14 mouse cellular contexts compared by ENCODE assay signal in genomic region chr16:10732421-10732820, GRCm38 (mm10). TPM values are rescaled to one million over a fixed set of nuclear protein-coding genes. Genes with fewer than 3 reads are reported as not detected.
DNase-seq lines count a peak whose midpoint lies in the region; ATAC-seq and TF ChIP-seq lines count a peak whose summit lies in the region.
"Had no signal": no experiment of that assay in that cellular context is flagged by ENCODE, and none has a peak within 500 bp of the region (broad histone marks: within the 10 kb centered on the region; RNA-seq: fewer than 3 reads in every experiment).

No protein-coding gene starts in this region.

- H3K9ac ChIP-seq in MEL (ENCODE audit: control insufficient read depth, low read depth, low read length, poor library complexity, severe bottlenecking): no peak overlapping the region
- H3K9ac ChIP-seq: forebrain, embryonic 13.5 days; lung, embryonic 14.5 days had no signal

- no peaks in the 10 kb centered on the region for H3K79me2 ChIP-seq in MEL (ENCODE audit: control insufficient read depth, insufficient read depth, low read length, poor library complexity)

- peak; percentile 28 to 30; a peak in 3 of 4 replicates for TF ChIP-seq EP300 in MEL (IDR thresholded peaks at IDR 0.05; ENCODE audit: low read depth in 1 of 2, low read length in 2 of 2)

- H3K4me1 ChIP-seq in MEL (ENCODE audit: control insufficient read depth in 1 of 2, insufficient read depth in 2 of 2, low read length in 2 of 2): peaks cover 0 to 18% of the 10 kb centered on the region in 2 experiments; a peak in 3 of 4 replicates
- H3K4me1 ChIP-seq: forebrain, embryonic 13.5 days had no signal

- TF ChIP-seq POLR2A in MEL (IDR thresholded peaks at IDR 0.05; ENCODE audit: control insufficient read depth in 1 of 2, insufficient read depth in 1 of 2, low read depth in 1 of 2, low read length in 2 of 2, poor library complexity in 1 of 2): no peak

- DNase-seq in MEL (ENCODE audit: low read depth, low spot score): peak; percentile 59
- DNase-seq in thymus, postnatal 0 days (ENCODE audit: low spot score): peak; percentile 73
- DNase-seq in heart, adult 18-20 months: no peak
- no peak for DNase-seq in right cerebral cortex, adult 2 months (ENCODE audit: low spot score in 2 of 2)
- DNase-seq in right cerebral cortex, postnatal 25 days: no peak
- no peak for DNase-seq in adrenal gland, postnatal 25 days
- DNase-seq: layer of hippocampus, adult 9-11 months; lung, embryonic 14.5 days had no signal

- no peak for TF ChIP-seq RAD21 in MEL (IDR thresholded peaks at IDR 0.05; ENCODE audit: low read depth, low read length)

- H3K4me3 ChIP-seq in MEL (ENCODE audit: control insufficient read depth in 1 of 2, insufficient read depth in 1 of 2, low read depth in 2 of 2, low read length in 2 of 2): peak overlapping the region in 1 of 2 experiments; percentile 7; a peak in 2 of 4 replicates
- H3K4me3 ChIP-seq: forebrain, embryonic 13.5 days had no signal

- no peak for TF ChIP-seq CTCF in MEL (IDR thresholded peaks at IDR 0.05 in 2 of 3, conservative IDR thresholded peaks at IDR 0.05 in 1 of 3; ENCODE audit: control insufficient read depth in 1 of 3, insufficient read depth in 1 of 3, low read depth in 2 of 3, low read length in 3 of 3, poor library complexity in 1 of 3, severe bottlenecking in 1 of 3)

- H3K36me3 ChIP-seq in MEL (ENCODE audit: control insufficient read depth in 1 of 2, insufficient read depth in 2 of 2, low read length in 2 of 2): peaks cover 0 to 8% of the 10 kb centered on the region in 2 experiments; a peak in 2 of 4 replicates

- no peaks in the 10 kb centered on the region for H3K27me3 ChIP-seq in MEL (ENCODE audit: control insufficient read depth in 1 of 2, insufficient read depth in 2 of 2, low read length in 2 of 2)
- H3K27me3 ChIP-seq: forebrain, embryonic 13.5 days; Patski had no signal

- ATAC-seq in hematopoietic stem cell, adult 5-6 weeks (replicated peaks in 1 of 2; ENCODE audit: insufficient read depth in 1 of 2, low FRiP score in 2 of 2, low TSS enrichment in 1 of 2, low read depth in 1 of 2, poor library complexity in 2 of 2, severe bottlenecking in 2 of 2): peak; percentile 42 to 63
- ATAC-seq in megakaryocyte, adult 5-6 weeks (ENCODE audit: poor library complexity, severe bottlenecking): peak; percentile 62
- ATAC-seq: forebrain, embryonic 13.5 days; Patski had no signal

- H3K27ac ChIP-seq in MEL (ENCODE audit: control insufficient read depth, low read depth, low read length): no peak overlapping the region
- H3K27ac ChIP-seq: forebrain, embryonic 13.5 days had no signal

- no peaks in the 10 kb centered on the region for H3K9me3 ChIP-seq in MEL (replicated peaks; ENCODE audit: insufficient read depth, low read length)
- H3K9me3 ChIP-seq: forebrain, embryonic 13.5 days had no signal

TF ChIP-seq in MEL, 35 proteins besides CTCF, POLR2A, EP300 and RAD21:
- TF ChIP-seq ETS1 (IDR thresholded peaks at IDR 0.05; ENCODE audit: low read depth, low read length): peak; percentile 67
- TF ChIP-seq GATA1 (IDR thresholded peaks at IDR 0.05; ENCODE audit: low read depth, low read length): peak; percentile 61
- TF ChIP-seq CHD2 (IDR thresholded peaks at IDR 0.05; ENCODE audit: low read length): no peak
- TF ChIP-seq SIN3A (IDR thresholded peaks at IDR 0.05; ENCODE audit: low read length): no peak; the same call in 1 of the 2 replicates
- TF ChIP-seq CHD1 (IDR thresholded peaks at IDR 0.05; ENCODE audit: low read depth, low read length): no peak
- TF ChIP-seq MAFK (IDR thresholded peaks at IDR 0.05; ENCODE audit: borderline replicate concordance, low read depth, low read length): no peak
- no peak for TF ChIP-seq KAT2A (conservative IDR thresholded peaks at IDR 0.05; ENCODE audit: low read depth, low read length)
- TF ChIP-seq ZNF384 (IDR thresholded peaks at IDR 0.05; ENCODE audit: low read depth, low read length): no peak
- no peak for TF ChIP-seq NELFE (IDR thresholded peaks at IDR 0.05; ENCODE audit: low read depth, low read length)
- no peak for TF ChIP-seq POLR2AphosphoS2 (IDR thresholded peaks at IDR 0.05; ENCODE audit: low read length)
- no peak; the same call in 1 of the 2 replicates for TF ChIP-seq HCFC1 (IDR thresholded peaks at IDR 0.05; ENCODE audit: low read depth, low read length)
- TF ChIP-seq SMC3 (IDR thresholded peaks at IDR 0.05; ENCODE audit: low read depth, low read length): no peak

RNA-seq across cellular contexts. Expression of gene Socs1, which starts 52.9 kb away (rescaled TPM):
- 0.07 and 0.12 TPM in 2 replicates for total RNA-seq in MEL (2012; rRNA removed)
- under 1 TPM in 1 of 2 experiments, not detected in 1; 0.36 TPM for polyA plus RNA-seq in MEL (2012; ENCODE audit: insufficient read depth in 1 of 2, insufficient read length in 2 of 2, low read depth in 1 of 2, low replicate concordance in 2 of 2, missing spikeins in 1 of 2)
- total RNA-seq in hematopoietic stem cell, adult 5-6 weeks (2017): 2.6 and 2.7 TPM in 2 replicates
- 0.54 and 0.59 TPM in 2 replicates for total RNA-seq in megakaryocyte, adult 5-6 weeks (2015)
- total RNA-seq in megakaryocyte, adult 5-6 weeks (2017): 0.73 and 1.7 TPM in 2 replicates
- 146 and 184 TPM in 2 replicates for polyA plus RNA-seq in thymus, postnatal 0 days (2015; fragmentation: Nextera tagmentation; extraction: Ambion mirVana)
- total RNA-seq in heart, adult 18-20 months (2021): under 1 TPM; 0.35 to 0.75 TPM
- 2.8 and 2.9 TPM in 2 replicates for total RNA-seq in adrenal gland, postnatal 25 days (2021)

RNA-seq across cellular contexts. Expression of gene Tnp2, which starts 56.0 kb away (rescaled TPM):
- not detected in 2 replicates for total RNA-seq in MEL (2012; rRNA removed)
- polyA plus RNA-seq in MEL (2012; ENCODE audit: insufficient read depth in 1 of 2, insufficient read length in 2 of 2, low read depth in 1 of 2, low replicate concordance in 2 of 2, missing spikeins in 1 of 2): not detected
- not detected in 2 replicates for total RNA-seq in hematopoietic stem cell, adult 5-6 weeks (2017)
- total RNA-seq in megakaryocyte, adult 5-6 weeks (2015): not detected in 2 replicates
- total RNA-seq in megakaryocyte, adult 5-6 weeks (2017): not detected in 2 replicates
- 3.7 and 4.5 TPM in 2 replicates for polyA plus RNA-seq in thymus, postnatal 0 days (2015; fragmentation: Nextera tagmentation; extraction: Ambion mirVana)
- total RNA-seq in heart, adult 18-20 months (2021): not detected
- not detected in 2 replicates for total RNA-seq in adrenal gland, postnatal 25 days (2021)
- total RNA-seq: heart, adult 8-10 months had no signal
- polyA plus RNA-seq: forebrain, embryonic 13.5 days; lung, embryonic 14.5 days; Patski; urinary bladder, adult 2 months had no signal

RNA-seq across cellular contexts. Expression of gene Prm3, which starts 58.3 kb away (rescaled TPM):
- total RNA-seq in MEL (2012; rRNA removed): not detected in 2 replicates
- not detected for polyA plus RNA-seq in MEL (2012; ENCODE audit: insufficient read depth in 1 of 2, insufficient read length in 2 of 2, low read depth in 1 of 2, low replicate concordance in 2 of 2, missing spikeins in 1 of 2)
- not detected in 2 replicates for total RNA-seq in hematopoietic stem cell, adult 5-6 weeks (2017)
- total RNA-seq in megakaryocyte, adult 5-6 weeks (2015): not detected in 2 replicates
- total RNA-seq in megakaryocyte, adult 5-6 weeks (2017): not detected in 2 replicates
- polyA plus RNA-seq in thymus, postnatal 0 days (2015; fragmentation: Nextera tagmentation; extraction: Ambion mirVana): not detected in 2 replicates
- total RNA-seq in heart, adult 18-20 months (2021): not detected
- not detected in 2 replicates for total RNA-seq in adrenal gland, postnatal 25 days (2021)
- total RNA-seq: heart, adult 8-10 months had no signal
- polyA plus RNA-seq: forebrain, embryonic 13.5 days; lung, embryonic 14.5 days; Patski; urinary bladder, adult 2 months had no signal

Comparison
In these comparisons a context has a peak if more than half of its experiments do, and no peak if none do; other contexts are left out.
1. DNase-seq: peak in MEL (single experiment) and thymus, postnatal 0 days (single experiment); none in heart, adult 18-20 months (0 of 2), right cerebral cortex, adult 2 months (0 of 2), right cerebral cortex, postnatal 25 days (single experiment) and adrenal gland, postnatal 25 days (single experiment).